Mouse (Mus musculus) urinary bladder, postnatal 25 days (tissue): ENCODE results near the gene P3h4.
"Not testable (repeated sequence)": the region's sequence is repeated elsewhere in the genome, so short reads cannot be mapped to it uniquely, and the experiment has no call there.

Source experiments
- DNase-seq: peaks from one replicate; pipeline ENCODE4 v3.0.0; 2022; ENCODE audit warnings: low spot score

The P3h4 gene

DNA sequence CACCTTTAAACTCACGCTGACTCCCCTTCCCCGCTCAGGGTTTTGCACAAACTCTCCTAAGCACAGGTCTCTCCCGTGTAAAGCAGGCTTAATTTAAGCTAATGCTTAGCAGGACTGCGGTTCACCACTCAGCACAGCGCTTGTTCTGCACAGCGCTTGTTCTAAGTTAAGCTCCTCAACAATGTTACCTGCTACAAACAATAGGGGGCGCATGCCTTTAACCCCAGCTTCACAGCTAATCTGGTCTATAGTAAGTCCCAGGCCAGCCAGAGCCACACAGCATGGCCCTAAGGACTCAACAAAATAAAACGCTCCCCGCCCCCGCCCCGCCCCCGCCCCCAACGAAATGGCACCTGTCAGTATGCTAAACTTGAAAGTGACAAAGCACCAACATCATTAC is 53.6 kb downstream of the P3h4 start:
- DNase-seq, result not testable (repeated sequence)

DNA sequence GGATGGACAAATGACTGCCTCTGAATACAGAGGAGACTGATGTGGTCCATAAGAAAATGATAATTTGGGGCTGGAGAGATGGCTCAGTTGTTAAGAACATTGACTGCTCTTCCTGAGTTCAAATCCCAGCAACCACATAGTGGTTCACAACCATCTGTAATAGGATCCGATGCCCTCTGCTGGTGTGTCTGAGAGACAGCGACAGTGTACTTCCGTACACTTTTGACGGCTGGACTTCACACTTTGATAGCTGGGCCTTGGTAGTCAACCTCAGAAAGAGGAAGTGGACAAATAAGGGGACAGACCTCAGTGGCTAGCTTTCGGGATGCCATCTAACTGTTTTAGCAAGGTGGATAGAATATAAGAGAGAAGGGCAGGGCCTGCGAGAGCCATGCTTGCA is 54.5 kb downstream of the P3h4 start:
- DNase-seq, result no peak
